Mouse (Mus musculus) urinary bladder, postnatal 10 days (tissue): ENCODE results near the gene Idnk.
"Not testable (repeated sequence)": the region's sequence is repeated elsewhere in the genome, so short reads cannot be mapped to it uniquely, and the experiment has no call there.

Experiments
- DNase-seq: peaks from one replicate; pipeline ENCODE4 v3.0.0; 2022; ENCODE audit warnings: low spot score

Gene Idnk

GRCm38 (mm10) chr13:58146603-58147002 is 10.8 kb upstream of the Idnk start:
- not testable (repeated sequence) for DNase-seq

DNA sequence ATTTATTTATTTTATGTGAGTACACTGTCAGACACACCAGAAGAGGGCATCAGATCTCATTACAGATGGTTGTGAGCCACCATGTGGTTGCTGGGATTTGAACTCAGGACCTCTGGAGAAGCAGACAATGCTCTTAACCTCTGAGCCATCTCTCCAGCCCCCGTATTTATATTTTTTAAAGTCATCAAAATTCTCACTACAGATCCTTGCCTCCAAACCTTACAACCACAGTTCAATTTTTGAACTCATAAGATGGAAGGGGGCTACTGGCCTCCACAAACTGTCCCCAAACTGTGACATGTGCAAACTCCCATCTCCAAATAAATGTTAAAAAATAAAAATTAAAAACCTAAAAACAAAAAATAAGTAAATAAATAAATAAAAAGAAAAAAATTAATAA is 9.7 kb upstream of the Idnk start:
- no peak for DNase-seq

DNA sequence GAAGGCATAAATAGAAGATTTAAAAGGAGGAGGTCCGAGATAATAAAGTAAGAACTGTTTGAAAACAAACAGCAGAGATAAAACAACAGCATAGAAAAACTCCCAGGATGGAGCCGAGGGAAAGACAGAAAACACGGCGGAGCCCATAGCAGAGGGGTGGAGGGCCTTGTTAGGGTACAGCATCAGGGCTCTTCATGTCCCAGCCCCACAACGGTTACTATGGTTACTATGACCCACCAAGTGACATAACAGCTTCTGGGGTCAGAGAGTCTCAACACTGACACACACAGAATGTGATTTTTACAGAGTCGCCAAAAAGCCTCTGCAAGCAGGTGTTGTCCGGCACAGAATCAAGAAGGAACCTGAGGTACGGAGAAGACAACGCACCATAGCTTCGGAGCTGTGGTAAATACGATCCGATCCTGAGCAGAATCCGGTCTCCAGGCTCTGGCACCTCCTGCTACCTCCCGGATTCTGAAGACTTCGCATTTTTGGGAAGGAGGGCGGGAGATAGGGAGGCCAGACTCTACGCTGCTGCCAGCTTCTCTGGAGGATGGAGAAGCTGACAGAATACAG is 9.1 kb upstream of the Idnk start:
- DNase-seq = no peak

GRCm38 (mm10) chr13:58149033-58149558 is 8.4 kb upstream of the Idnk start:
- DNase-seq = no peak

DNA sequence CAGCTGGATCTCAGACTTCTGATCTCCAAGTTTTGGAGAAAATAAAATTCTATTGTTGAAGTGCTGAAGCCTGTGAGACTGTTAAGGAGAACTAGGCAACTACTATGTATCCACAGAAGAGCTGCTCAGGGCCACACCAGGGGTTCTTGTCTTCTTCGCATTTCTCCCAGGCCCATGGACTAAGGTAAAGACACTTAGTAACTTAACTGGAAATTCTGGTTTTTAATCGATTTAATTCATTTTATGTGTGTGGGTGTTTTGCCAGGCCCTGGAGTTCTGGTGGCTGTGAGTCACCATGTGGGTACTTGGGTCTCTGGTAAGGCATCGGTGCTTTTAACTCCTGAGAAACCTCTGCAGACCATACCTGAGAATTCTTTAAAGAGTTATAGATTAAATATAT is 7.8 kb upstream of the Idnk start:
- no peak for DNase-seq

DNA sequence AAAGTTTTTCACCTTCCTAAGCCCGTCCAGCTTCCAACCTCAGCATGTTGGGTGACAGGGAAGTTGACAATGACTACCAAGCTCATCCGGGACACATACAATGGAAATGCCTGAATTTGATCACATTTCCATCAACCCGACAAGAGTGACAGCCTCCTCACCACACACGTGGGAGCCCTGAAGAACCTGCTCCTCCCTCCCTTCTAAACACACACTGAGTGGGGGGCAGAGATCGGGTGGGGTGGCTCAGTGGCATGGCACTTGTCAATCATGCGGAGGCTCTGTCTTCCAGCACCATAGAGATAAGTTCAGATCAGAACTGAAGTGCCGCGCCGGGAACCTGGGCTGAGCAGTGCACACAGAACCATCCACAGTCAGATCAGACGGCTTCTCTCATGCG is 7.0 kb upstream of the Idnk start:
- DNase-seq = no peak

DNA sequence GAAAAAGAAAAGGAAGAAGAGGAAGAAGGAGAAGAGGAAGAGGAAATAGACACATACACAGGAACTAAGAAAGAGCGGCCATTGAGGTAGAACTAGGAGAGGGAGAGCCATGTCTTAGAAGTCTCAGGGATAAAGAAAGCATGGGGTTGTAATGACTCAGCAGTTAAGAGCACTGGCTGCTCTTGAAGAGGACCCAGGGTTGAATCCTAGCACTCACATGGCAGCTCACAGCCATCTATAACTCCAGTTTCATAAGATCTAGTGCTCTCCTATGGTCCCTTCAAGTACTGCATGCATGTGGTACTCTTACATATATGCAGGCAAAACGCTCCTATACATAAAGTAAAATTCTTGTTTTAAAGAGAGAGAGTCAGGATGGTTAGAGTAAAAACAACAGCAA is 1.4 kb upstream of the Idnk start:
- DNase-seq = no peak

- no peak for DNase-seq
These were observed 413 bp upstream of the Idnk start for GRCm38 (mm10) chr13:58157036-58157435.

DNA sequence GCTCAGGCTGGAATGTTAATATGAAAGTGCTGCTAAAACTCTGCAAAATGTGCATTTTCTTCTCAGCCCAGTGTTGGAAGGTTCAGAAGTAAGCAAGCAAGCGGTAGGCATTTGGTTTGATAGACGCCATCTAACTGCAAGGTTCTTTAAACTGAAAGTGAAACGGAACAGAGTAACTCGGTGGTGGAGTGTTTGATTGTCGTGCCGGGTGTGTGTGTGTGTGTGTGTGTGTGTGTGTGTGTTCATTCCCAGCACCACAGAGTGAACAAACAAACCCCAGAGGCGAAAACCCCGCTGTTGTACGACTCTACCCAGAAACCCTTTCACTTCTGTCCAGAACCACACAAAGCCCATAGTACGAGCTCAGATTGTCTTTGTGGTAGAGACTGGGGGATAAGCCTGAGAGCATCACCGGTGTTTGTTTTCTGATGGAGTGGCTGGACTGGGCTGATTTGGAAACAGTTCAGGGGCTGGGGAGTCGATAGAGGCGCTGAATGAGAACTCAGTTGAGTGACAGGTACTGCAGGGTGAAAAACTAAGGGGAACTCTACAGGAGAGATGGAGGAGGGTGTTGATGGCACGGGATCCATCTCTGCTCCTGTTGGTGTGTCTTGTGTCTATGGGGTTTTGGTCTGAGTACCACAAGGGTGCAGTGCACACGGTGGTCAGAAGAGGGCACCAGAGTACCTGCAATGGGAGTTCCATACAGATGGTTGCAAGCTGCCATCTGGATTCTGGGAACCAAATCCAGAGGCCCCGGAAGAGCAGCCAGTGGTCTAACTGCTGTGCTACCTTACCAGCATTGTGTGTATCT is 857 bp downstream of the Idnk start:
- DNase-seq = peak; percentile 49

GRCm38 (mm10) chr13:58160761-58161160 is 3.3 kb downstream of the Idnk start:
- no peak for DNase-seq

GRCm38 (mm10) chr13:58163343-58163742 is 5.9 kb downstream of the Idnk start:
- no peak for DNase-seq

- no peak for DNase-seq
These were observed 10.7 kb downstream of the Idnk start for GRCm38 (mm10) chr13:58168119-58168518.

GRCm38 (mm10) chr13:58176105-58176504 is 18.7 kb downstream of the Idnk start:
- no peak for DNase-seq

DNA sequence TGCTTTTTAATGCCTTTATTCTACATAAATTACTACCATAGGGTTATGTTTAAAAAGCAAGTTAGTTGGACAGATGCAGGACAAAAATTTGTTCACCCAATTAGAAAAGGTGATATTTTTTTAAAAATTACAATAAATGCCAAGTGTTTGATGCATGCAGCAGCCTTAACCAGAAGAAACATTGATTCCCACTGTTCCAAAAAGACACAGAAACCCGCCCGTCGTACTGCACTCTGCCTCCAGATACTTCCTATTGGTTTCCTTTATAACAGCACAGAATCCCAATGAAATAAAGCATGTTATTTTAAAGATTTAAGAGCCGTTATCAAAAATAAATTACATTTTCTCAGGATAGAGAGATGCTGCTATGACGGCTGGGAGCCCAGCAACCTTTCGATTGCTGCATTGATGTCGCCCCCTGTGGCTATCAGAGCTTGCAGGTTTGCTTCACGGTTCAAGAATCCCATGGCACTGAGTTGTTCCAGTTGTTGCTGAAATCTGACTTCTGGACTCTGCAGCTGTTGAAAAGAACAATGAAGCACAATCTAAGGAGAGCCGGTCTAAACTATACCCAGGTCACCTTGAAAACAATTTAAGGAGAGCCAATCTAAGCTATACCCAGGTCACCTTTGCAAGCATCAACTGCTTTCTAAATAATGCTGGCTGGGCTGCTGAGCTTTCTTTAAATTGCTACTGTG is 20.2 kb downstream of the Idnk start:
- DNase-seq = peak; percentile 100

DNA sequence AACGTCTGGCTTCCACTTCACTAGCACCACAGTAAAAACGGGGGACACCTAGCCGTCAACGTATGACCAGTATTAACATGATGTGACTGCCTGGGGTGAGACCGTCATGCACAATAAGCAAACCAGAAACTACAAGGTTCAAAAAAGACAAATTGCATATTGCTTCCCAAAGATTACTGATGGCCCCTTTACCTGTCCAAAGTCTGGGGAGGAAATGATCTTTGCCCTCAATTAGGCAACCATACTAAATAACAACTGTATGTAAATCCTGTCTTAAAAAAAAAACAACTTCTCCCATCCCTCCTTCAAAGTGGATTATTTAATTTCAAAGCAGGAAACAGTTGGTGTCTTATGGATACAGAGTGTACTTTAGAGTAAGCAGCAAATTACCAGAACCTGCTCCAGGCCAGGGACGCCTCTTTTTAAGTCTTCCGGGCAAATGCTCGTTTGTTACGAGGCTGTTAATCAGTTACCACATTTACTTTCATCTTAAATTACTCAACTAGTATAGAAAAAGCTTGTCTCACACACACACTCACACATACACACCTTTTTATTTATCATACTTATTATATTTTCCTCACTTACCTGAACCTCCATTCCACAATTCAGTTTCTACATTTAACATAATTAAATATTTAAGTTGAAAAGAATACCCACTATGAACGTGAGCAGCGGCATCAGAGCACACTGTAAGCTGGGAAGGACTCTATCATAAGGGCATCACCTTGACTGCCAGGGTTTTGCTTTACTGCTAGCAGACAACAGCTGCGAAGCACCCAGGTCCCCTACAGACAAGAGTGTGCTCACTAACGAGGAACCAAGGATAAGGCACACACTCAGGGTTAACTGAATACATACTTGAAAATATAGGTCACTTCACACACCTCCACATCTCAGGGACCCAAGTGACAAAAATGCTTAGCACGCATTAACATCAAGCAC is 24.4 kb downstream of the Idnk start:
- DNase-seq = no peak

DNA sequence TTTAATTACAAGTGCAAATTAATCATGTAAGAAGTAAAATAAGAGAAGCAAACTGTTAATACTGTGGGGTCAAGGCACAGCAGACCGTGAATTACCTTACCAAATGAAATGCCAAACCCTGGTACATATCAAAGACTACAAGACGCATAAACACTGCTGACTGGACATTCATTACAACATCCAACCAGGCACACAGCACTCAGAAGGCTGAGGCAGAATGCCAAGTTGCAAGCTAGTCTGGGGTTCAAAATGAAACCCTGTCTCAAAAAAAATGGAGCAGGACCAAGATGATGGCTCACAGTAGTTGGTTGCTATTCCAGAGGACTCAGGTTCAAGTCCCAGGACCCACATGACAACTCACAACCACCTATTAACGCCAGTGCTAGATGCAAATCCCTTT is 26.7 kb downstream of the Idnk start:
- no peak for DNase-seq

DNA sequence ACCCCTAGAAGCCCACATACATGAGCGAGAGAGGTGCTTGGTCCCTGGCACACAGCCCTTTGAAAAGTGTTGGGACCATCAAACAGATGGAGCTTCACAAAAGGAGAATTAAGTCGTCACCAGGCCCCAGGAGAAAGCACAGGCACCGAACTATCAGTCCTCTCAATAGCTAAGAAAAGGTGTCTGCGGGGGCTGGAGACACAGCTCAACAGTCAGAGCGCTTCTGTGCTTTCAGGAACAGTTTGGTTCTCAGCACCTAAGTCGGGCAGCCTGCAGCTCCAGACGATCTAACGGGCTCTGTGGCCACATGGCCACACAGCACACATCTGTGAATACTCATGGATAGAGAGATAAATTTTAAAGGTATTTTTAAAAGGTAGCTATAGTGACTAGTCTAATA is 28.8 kb downstream of the Idnk start:
- no peak for DNase-seq

- no peak for DNase-seq
These were observed 30.3 kb downstream of the Idnk start for GRCm38 (mm10) chr13:58187751-58188150.

DNA sequence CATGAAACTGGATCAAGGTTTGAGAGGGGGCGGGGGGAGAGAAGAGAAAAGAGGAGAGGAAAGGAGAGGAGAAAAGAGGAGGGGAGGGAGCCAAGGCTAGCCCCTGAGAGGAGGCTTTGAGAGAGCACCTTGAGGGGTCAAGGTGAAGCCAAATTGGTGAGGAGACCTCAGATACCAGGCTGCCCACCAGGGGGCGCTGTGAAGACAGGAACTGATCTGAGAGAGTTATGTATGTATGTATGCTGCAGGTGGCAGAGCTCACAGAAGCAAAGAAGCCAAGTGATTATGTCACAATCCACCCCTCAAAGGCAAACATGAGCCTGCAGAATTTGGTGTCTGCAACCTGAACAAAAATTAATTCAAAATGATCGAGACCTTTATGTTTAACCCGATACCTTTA is 31.0 kb downstream of the Idnk start:
- peak; percentile 71 for DNase-seq

GRCm38 (mm10) chr13:58189473-58189872 is 32.0 kb downstream of the Idnk start:
- DNase-seq = no peak

DNA sequence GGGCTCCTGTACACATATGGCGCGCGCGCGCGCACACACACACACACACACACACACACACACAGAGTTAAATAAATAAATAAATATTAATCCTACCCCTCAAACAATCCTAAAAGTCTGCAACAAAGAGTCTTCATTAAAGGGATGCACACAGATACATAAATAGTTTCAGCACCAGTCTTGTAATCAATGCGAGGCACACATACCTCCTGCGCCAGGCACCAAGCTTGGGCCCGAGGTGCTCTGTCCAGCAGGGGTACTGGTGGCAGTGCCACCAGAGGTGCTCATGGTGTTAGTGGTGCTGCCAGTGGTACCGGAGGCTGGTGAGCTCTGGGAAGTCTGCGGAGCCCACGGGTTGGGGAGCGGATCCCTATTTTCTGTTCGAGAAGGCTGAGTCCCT is 34.1 kb downstream of the Idnk start:
- no peak for DNase-seq

DNA sequence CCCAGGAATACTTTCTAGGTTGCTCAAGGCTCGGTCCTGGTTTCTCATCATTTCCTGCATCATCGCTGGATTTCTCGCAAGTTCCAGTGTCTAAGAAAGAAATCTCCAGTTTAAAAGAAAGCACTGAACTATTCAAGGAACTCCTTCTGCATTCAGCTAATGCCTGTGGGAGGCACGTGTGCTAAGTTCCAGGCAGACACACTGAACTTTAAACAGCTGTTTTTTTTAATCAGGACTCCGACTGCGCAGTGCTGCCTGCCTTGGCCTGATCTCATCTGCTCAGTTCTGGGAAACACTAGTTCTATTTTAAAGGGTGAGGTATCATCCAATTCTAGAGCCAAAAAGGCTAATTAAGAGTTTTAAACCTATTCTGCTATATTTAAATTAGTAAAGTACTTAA is 34.7 kb downstream of the Idnk start:
- DNase-seq = no peak
